Mouse (Mus musculus) ES-E14 (cell line): Measurements from ENCODE around the gene Cxcr5.

Experiments
- HCFC1 ChIP-seq: IDR thresholded peaks from 2 replicates; pipeline ENCODE4 v1.6.1; 2012; ENCODE audit warnings: low read length, inconsistent platforms, borderline replicate concordance; ENCODE audit not compliant: insufficient read depth
- MAFK ChIP-seq: IDR thresholded peaks from 2 replicates; pipeline ENCODE4 v1.6.1; 2014; ENCODE audit warnings: mild to moderate bottlenecking, low read depth, low read length, inconsistent platforms; ENCODE audit not compliant: insufficient read depth
- ZC3H11A ChIP-seq: IDR thresholded peaks from 2 replicates; pipeline ENCODE4 v1.6.1; 2012; ENCODE audit warnings: low read depth, mild to moderate bottlenecking, inconsistent platforms, low read length, borderline replicate concordance

DNA sequence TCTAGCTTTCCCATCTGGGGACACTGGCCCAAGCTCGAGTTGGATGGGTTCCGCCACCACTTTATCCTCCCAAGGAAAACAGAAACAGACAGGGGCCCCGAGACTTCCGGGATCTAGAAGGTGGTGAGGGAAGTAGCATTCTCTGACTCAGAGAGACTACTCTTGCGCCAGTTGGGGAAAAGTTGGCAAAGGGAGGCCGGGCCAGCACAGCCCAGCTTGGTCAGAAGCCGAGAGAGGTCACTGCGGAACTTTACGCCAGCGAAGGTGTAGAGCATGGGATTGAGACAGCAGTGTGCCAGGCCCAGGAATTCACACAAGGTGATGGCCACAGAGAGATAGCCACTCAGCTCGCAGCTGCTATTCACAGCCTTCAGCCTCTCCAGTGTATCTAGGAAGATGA is 48.6 kb downstream of the Cxcr5 start:
- TF ChIP-seq HCFC1 (no peak), ZC3H11A (no peak), MAFK (no peak)
